Mouse (Mus musculus) retina, postnatal 1 day (tissue): ENCODE measurements around the gene Grasp.
A peak's percentile ranks its signal among the peaks of the same experiment; 100 is the strongest.

Experiments
- DNase-seq: peaks from one replicate; pipeline ENCODE4 v3.0.0-alpha.2; 2012

Grasp gene

DNA sequence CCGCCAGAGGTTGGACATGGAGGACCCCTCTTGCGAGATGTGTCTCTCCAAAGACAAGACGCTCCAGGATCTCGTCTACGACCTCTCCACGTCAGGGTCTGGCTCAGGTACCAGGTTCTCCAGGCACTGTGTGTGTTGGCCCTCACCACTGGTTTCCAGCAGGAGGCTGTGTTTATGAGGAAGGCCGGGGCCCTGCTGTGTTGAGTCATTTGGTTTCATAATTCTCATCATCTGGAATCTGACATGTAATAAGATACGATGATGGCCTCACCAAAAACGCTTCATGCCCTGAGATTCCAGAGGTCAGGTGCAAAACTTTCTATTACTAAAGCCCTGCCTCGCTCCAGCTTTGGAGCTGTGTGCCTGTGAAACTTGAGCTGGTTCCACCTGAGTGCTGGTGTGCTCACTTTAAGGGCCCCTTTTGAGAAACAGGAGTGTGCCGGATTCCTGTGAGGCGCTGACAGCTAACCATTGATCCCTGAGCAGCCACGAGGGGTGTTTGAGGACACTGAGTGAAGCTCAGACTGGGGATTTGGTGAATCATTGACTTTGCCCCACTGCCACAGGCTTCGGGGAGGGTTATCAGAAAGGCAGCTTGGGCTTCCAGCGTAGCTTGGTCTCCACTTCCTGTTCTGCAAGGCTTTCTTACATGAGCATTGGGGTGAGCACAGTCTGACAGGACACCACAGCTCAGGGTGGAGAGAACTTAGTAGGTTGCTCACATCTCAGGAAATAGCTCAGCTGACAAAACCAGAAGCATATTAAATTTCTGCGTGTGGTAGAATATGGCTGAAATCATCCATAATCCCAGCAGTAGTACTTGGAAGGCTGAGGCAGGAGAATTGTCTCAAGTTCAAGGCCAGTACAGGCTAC, 28.8 kb upstream of the Grasp start:
- DNase-seq, result no peak

DNA sequence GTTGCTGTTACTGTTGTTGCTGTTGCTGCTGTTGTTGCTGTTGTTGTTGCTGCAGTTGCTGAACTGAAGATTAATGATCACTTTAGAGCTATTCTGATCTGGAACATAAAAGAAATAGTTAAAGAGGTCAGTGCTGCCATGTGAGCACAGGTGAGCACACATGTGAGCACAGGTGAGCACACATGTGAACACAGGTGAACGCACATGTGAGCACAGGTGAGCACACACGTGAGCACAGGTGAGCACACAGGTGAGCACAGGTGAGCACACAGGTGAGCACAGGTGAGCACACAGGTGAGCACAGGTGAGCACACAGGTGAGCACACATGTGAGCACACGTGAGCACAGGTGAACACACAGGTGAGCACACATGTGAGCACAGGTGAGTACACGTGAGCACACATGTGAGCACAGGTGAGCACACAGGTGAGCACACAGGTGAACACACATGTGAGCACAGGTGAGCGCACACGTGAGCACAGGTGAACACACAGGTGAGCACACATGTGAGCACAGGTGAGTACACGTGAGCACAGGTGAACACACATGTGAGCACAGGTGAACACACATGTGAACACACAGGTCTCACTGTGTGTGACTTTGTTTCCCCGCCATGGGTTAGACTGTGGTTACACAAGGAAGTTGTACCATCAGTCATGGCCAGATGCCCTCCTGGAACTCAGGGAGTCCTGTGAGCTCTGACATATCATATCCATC, 27.8 kb upstream of the Grasp start:
- DNase-seq, result no peak

DNA sequence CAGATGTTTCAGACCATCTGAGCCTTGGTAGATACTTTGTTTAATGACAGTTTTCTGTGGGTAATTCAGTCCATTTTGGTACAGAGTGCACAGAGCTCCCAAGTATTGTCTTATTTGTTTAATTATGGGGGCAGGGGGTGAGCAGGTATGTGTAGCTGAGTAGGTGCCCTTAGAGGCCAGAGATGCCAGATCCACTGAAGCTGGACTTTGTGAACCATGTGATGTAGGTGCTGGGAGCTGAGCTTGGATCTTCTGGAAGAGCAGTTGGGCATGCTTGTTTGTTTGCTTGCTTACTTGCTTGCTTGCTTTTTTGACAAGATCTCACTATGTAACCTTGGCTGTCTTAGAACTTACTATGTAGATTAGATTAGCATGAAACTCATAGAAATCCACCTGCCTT, 27.0 kb upstream of the Grasp start:
- DNase-seq, result no peak

DNA sequence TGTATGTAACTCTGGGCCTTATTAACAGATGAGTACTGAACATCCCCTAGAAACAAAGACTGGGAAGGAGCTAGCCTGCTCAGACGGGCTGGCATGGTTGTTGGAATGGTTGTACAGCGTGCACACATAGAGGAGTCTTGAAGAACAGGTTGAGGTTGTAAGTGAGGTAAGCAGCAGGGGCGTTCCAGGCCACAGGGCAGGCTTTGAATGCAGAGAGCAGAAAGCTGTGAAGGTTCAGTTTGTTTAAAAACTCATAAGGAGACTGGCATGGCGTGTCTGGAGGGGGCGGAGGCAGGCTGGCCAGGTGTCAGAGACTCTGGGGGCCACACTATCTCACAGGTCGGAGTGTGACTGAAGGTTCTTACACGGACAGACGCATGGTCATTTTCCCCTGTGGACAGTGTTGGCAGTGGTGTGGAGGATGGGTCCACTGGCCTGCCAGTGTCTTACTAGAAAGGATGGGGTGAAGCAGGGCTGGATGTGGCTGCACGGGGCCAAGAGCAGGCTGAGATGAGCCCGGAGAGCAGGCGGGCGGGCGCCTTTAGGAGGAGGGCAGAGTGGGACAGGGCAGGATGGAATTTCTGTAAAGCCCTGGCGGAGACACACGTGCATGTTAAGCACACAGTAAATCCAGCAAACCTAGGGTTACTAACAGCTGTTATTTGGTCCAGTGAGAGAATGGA, 26.4 kb upstream of the Grasp start:
- no peak for DNase-seq

DNA sequence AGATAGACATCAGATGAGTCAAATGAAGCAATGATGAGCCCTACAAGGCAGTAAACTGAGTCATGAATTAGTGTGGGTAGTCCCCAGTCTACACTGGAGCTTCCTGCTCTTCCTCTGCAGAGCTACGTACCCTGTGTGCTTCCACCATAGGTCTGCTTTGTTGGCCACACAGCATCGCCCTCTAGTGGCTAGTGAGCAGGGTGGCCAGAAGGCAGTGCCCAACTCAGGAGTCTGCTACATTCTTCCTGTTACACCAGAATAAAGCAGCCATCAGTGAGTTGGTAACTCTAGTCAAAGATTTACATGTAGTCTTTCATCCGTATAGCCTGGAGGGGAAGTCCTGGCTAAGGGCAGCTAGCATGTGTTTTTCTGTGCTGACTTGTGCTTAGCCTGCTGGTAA, 25.8 kb upstream of the Grasp start:
- DNase-seq, result peak; percentile 80

DNA sequence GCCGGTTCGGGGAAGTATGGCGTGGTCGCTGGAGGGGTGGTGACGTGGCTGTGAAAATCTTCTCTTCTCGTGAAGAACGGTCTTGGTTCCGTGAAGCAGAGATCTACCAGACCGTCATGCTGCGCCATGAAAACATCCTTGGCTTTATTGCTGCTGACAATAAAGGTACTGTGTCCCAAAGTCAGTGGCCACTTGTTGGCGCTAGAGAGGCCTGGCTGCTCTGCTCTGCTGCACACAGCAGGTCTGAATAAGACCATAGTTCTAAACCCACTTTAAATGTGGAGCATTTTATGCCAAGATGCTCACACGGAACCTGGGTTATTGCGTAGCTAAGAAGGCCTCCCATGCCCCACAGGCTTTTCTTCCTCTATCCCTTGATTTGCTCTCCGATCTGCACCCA, 25.1 kb upstream of the Grasp start:
- DNase-seq, result no peak

DNA sequence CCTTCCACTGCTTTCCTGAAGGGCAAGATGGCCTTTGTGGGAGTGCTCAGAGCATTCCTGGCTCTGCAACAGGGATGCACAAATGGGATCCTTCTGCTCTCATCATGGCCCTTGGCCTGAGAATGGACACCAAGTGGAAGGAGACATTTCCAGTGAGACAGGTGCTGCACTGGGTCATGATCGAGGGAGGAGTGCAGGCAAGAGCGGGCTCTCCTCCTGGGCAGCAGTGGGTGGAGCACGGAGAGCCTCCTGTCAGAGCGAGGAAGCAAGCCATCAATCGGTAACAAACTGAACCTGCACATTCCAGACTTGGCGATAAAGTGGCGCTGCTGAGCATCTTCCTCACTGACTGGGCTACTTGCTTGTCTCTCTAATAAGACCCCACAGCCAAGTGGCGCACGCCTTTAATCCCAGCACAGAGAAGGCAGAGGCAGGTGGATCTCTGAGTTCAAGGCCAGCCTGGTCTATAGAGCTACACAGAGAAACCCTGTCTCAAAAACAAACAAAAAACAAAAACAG, 23.2 kb upstream of the Grasp start:
- no peak for DNase-seq

DNA sequence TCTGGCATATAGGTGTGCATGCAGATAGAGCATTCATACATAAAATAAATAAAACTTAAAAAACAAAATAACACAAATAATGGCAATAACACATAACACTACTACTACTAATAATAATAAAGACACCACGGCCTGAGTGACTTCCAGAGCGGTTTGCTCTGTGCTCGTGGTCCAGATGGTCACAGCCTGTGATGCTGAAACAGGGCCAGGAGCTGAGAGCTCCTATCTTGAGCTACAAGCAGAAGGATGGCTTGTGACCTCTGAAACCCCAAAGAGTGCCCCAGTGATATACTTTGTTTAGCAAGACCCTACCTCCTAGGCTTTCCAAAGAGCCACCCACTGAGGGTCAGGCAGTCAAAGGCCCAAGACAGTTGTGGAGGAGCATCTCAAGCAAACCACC, 22.6 kb upstream of the Grasp start:
- DNase-seq, result no peak

DNA sequence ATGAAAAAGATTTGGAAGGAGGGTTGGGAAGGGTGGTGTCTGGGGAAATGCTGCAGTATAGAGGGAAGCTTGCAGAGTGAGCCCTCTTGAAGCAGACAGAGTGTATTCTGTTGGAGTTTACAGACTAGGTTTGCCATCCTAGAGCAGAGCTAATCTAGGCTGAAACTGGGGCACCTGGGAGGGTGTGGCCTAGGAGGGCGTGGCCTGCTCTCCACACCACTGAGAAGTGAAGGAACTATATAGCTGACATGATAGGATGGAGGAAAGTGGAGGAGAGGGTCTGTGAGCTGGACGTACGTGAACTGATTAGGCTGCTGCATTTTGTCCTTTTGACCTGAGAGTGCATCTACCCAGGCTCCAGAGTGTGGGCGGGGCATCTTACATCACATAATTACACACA, 20.3 kb upstream of the Grasp start:
- no peak for DNase-seq

DNA sequence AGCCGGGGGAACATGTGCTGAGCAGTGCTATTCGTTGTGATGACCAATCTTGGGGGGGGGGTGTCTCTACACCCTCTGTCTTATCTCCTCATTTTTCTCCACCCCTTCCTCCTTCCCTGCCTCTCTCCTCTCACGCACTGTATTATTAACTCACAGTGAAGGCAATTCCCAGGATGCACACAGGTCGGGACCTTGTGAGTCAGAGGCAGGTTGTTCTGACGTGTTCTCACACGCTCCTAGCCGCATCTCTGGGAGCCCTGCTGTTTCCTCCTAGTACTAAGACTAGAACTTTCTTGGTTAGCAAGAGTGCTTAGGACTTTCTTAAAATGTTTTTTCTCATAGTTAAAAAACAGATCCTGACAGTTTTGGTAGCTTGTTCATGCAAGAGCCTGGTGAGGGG, 19.2 kb upstream of the Grasp start:
- DNase-seq, result no peak

DNA sequence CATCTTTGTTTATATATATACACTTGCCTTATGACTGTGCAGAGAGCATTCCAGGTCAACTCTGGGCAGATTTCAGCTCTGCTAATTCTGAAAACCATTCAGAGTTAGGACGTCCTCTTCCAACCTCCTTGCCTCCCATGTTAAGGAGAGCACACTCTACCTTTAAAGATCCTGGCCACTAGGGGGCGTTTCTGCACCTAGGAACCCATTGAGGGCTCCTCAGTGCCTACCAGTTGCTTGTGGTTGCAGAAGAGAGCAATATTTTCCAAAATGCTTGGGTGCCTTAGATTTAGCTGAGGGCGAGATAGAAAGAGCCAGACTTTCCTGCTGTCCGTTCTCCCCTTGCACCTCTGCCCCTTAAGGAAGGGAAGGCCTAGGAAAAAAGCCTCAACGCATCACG, 13.8 kb upstream of the Grasp start:
- DNase-seq, result peak; percentile 72

DNA sequence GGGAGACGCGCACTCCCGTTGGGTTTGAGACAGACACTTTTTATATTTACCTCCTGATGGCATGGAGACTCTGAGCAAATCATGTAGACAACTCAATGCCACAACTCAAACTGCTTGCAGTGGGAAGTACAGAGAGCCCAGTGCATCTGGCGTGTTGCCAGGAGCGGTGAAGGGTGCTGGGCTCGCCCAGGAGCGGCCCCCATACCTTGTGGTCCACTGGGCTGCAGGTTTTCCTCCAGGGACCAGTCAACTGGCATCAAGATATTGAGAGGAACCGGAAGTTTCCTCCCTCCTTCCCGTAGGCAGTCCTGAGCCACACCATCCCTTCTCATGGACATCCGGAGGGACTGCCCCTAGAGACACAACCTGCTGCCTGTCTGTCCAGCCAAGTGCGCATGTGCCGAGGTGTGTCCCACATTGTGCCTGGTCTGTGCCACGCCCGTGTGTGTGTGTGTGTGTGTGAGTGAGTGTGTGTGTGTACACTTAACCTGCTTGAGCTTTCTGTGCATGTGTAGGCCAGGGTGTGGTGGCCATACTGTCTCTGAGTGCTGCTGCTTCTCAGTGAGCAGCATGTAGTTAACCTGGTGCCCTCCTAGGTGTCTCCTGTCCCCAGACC, 12.9 kb upstream of the Grasp start:
- DNase-seq, result no peak

DNA sequence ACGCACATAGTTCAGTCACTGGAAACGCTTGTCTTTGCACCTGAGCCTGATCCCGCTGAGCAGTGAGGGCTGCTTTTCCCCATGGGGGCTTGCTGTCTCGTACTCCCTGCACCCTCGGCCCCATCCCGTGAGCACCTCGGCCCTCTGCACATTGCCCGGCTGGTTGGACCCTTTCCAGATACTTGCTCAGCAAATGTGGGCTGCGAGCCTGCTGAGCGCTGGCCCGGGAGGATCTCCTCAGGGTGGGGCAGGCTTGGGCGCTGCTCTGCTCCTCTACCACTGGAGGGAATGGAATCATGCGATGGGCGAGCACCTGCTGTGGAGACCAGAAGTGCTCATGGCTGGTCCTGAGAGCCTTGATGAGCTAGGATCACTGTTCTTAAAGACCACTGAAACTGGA, 11.6 kb upstream of the Grasp start:
- no peak for DNase-seq

DNA sequence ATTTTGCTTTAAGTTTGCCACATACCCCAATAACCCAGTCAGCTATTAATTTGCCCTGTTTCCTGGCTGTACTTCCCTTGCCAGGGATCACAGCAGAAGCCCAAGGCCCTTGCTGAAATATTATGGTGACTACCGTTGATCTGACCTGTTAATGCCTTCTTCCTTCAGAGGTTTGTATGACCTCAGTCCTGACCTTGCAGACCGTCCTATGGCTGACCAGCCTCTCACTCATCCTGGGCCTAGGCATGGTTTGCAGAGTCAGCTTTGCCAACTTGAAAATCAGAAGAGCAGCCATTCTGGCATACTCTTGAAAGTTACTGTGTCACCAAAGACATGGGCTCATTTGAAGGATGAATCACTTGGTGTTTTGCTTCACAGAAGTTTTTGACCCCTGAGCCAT, 8.9 kb upstream of the Grasp start:
- DNase-seq, result no peak

DNA sequence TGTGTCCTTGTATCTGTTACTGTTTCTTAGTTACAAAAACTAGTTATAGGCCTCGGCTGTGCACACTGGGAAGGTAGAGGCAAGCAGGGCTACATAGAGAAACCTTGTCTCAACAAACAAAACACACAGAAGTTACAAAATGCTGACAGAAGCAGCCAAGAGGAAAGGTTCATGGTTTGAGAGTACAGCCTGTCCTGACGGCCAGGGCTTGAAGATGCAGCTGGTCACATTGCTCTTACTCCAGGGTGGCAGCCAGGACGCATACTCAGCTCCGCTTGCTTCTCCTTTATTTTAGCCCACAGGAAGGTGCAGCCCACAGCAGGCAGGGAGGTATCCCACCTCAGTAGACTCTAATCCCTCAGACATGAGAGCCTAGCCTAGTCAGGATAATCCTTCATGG, 8.0 kb upstream of the Grasp start:
- DNase-seq, result no peak

DNA sequence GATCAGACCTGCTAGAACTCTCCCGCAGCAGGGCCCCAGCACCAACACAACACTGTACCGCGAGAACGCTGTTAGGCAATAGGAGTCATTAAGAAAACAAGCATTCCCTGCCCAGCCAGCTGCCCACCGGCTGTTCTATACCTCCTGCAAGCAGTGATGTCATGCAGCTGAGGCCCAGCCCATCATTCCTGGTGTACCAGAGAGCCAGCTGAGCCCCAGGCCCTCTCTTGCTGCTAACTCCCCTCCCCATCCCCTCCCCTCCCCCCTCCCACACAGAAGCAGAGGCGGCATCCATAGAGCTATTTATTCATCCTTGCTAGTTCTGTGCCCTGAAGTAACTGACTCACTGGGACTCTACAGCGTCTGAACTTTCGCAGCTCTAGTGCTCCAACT, 3.1 kb upstream of the Grasp start:
- peak; percentile 78 for DNase-seq

DNA sequence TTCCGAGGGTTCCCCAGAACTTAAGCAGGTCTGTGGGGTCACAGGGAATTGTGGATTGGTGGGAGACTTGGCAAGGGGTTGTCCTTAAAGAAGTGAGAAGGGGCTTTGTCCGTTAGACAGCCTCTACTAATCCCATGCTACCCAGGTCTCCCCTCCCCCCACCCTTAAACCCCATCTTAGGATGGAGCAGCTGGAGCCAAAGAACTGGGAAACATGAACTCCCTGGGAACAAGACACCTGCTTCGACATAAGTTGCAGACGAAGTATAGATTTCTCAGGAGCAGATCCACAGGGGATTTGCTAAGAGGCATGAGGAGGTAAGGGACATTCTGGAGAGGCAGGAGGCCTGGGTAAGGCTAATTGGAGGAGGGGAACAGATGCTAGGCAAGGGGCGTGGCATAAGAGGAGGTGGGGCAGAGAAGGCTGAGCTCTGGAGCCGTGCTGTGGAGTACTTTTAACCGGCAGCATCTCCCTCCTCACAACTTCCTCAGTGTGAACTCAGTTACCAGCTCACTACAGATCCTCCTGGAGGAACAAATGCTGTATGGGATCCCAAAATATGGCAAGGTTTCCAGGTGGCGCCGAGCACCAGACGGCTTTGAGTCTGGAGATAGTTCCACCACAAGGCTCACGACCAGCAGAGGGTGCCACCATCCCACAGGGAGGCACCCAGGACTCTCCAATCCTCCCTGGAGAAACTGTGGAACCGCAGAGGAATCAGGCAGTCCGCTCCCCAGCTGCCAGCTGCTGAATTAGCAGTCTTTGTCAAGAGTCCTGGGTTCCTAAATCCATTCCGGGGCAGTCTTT, 2.5 kb upstream of the Grasp start:
- DNase-seq, result peak; percentile 89

DNA sequence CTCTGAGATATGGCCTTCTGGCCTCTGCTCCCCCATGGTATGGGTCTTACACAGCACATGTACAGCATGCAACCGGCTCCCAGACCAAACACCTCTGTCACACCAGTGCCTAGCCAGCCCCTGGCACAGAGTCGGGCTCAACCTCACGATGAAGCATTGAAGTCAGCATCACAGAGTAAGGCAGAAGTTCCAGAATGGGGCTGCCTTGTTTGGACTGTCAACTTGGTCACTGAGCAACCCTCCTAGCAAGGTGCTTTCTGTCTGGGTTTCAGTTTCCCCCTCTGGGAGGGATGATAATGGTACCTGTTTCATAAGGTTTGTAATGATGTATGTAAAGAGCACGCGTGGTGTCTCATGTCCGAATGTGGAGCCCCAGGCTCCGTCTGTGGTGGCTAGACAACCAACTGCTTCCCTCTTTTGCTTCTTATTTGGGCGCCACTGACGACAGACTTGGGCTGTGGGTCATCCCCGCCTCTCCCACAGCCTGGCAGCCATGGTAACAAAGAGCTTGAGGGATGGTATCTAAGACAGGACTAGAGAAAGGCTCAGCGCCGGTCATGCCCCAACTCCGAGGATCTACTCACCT, 998 bp upstream of the Grasp start:
- DNase-seq, result no peak

DNA sequence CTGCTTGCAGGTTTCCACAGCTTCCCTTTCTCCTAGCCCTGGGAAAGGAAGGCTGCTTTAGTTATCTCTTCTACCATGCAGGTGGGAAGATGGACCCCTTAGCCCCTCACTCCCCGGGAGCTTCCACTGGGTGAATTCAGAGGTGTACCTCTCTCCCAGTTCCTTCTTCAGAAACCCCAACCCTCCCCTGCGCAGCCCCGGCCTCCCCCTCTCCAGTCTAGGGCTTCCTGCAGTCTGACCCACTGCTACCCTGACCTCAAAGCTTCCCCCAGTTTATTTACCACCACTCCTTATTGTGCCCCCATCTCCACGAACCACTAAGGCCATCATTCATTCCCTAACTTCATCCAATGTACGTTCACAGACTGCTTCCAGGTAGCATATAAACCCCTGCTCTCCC, 392 bp upstream of the Grasp start:
- no peak for DNase-seq

DNA sequence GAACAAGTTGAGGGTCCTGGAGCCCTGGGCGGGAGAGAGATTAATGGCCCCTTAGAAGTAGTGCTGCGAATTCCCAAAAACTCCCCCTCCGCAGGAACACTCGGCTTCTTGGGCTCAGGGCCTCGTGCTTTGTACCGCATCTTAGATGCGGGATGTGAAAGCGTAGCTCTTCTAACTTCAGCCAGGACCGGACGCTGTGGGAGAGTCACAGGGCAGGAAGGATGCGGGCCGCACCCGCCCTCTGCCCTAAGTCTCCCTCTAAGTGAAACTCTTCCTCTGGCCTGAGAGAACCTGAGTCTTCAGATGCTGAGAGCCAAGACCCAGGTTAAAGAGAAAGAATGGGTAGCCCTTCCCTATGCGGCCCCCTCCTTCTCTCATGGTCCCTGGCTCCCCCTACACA, 989 bp downstream of the Grasp start:
- no peak for DNase-seq

DNA sequence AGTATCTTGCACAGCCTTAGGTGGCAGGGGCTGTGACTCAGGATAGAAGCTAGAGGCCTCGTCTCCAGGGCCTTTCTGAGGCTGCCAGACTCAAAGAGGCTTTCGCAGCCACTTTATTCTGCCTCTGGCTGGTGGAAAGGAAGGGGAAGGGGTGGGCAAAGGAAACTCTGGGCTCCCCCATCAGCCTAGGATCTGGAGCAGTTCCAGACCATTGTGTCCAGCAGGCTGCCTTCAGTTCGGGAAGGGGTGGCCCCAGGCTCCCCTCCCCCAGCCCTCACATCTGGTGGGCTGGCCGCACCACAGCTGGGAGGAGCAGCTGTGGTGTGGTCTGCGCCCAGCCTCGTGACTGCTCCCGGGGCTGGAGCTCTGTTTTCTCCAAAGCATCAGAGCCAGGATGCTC, 4.0 kb downstream of the Grasp start:
- no peak for DNase-seq
